Mouse (Mus musculus): ENCODE measurements around the gene Sh3d19.

Sh3d19 gene

DNA sequence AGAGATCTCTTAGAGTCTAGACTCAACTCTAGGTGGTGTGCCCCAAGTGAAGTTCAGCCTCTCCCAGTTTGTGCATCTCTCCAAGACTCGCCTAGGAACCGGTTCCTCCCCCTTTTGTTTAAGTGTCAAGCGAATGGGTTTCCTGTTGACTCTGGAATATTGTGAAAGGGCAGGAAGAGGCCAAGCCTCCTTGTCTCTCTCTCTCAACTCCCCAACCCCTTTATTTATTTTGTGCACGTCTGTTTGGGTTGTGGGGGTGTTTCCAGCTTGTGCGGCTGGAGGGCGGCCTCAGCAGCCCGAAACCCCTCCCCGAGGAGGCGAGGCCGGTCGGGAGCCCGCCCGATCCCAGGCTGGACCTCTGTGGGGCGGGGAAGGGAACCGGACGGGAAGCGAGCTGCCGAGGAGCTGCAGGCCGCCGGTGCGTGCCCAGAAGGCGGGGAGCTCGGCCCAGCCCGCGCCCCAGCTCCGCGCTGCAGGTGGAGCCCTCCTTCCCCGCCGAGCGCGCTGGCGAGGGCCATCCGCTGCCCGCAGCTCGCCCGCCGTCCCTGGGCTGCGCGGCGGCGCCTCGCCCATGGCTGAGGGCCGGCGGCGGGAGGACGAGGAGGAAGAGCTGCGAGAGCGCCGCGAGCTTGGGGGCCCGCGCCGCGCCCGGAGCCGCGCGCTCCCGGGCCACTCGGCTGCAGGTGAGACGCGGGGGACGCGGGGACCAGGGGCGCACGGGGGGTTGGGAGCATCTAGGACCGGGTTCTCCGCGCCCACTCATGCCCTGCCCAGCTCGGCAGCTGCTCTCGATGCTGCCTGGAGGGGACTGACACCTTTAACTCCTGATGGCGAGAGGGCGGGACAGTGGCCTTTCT, at the start of gene Sh3d19:
Gene Sh3d19, plus strand, starts transcription at position 368 of the 857 bp plus-strand sequence.
- DNase-seq, result peak; percentile 2

DNA sequence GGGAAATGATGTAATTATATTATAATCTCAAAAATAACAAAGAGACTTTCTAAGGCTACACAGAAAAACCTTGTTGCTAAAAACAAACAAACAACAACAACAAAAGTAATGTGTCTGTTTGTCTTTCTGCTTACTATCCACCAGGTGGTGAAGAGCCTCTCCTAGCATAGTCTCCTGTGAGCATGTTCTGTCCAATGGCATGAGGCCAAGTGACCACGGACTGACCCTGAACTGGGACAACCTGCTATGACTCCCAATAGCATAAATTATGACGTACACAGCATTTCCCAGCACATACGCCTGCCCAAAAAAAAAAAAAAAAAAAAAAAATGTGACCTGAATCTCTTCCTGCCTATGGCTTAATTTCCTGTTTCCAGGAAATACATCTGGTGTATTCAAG, 48.6 kb upstream of the Sh3d19 start:
- DNase-seq, result no peak

DNA sequence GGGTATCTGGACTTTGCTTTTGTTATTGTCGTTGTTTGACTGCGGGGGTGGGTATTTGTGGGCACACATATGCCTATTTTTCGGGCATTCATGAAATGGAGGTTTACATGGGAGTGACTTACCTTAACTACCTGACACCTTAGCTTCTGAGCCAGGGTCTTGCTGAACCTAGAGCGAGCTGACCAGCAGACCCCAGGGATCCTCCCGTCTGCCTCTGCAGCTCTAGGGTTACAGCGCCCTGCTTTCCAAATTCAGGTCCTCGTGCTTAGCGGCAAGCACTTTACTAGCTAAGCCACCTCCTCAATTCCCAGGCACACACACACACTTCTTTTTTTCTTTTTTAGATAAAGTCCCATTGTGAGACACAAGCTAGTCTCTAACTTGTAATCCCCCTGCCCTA, 47.6 kb upstream of the Sh3d19 start:
- no peak for DNase-seq

- DNase-seq, result peak; percentile 44
Measured at GRCm38 (mm10) chr3:85923954-85924945, 46.7 kb upstream of the Sh3d19 start.

DNA sequence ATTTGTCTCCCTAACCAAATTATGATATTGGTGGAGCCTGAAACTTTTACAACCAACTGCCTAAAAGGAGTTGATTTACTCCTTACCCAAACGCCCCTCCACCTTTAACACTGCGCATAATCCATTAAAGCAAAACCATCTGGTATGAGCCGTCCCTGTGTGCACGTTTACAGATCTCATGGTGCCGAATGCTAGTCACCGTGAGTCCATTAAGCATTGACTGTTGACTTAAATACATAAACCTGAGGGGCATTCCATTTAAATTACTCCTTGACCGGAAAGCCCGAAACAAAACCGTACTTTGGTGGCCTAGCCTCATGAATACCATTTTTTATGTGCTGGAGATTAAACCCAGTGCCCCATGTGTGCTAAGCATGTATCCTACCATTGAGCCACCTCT, 43.6 kb upstream of the Sh3d19 start:
- no peak for DNase-seq

DNA sequence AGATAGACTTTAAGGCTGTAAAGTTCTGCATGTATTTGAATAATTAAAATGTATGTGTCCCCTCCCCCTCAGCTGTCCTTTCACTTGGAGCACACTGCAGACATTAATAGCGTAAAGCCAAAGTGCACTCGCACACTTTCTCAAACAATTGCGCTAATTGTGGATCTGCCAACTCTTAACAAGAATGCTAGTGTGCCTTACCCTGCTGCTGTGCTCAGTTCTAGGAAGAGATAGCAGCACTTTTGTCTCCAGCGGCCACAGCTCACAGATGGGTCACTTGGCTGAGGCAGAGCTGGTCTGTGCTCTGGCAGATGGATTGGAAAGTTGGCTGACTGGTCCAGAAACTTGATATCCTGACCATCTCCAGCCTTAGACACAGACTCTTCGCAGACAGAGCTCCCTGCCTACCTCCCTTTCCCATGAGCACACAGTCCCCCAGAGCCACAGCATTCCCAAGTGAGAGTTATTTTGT, 42.7 kb upstream of the Sh3d19 start:
- no peak for DNase-seq

DNA sequence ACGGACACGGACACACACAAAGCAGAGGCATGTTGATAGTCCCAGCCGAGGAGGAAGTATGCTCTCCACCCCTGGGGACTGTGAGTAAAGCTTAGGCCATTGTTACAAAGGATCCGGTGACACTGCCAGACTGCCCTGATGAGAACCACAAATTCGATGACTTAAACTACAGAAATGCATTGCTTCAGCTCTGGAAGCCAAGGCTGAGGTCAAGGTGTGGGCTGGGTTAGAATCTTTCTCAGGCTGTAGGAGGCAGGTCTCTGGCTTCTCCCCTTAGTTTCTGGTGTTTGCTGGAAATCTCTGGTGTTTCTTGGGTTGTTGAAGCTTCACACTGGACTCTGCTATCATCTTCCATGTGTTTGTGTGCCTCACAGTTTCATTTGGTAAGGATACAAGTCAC, 41.2 kb upstream of the Sh3d19 start:
- DNase-seq, result no peak

DNA sequence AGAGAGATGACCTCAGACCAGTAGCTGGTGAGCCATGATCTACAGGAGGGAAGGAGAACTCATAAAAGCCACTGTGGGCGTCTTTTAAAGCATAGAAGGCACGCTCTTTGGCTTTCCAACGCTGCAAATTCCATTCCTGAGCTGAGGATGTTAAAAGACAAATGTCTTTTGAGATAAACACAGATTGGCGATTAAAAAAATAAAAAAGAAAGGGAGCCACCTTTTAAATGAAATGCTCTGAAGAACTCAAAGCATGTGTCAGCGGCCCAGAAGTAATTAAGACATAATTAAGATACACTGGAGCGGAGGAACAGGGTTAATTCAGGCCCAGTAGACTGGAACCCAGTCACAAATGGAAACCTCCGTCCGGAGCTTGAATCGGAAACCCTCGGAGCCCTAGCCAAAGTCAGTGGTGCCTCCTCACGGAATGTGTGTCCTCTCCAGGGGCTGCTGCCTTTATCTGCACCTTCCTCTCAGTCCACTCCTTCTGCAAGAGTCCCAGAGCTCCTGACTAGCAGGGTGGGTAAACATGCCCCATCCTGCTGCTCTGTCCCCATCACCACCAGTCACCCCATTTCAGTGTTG, 40.1 kb upstream of the Sh3d19 start:
- DNase-seq, result no peak

GRCm38 (mm10) chr3:85931859-85932258, 39.0 kb upstream of the Sh3d19 start:
- DNase-seq, result no peak

DNA sequence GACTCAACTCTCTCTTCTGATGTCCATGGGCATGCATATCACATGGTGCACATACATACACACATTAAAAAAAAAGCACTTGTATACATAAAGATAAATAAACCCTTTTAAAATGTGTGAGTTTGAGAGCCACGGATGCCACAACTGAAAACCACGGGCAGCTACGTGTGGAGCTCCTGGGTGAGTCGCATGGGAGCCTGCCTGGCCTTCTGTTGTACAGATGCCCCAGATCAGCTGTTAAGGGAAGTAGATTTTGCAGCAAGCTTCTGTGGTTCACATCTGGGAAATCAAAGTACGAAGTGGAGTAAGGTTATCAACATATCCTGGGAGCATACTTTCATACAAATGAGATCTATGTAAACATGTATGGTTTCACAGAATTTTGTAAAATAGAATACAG, 37.3 kb upstream of the Sh3d19 start:
- no peak for DNase-seq

GRCm38 (mm10) chr3:85950914-85951313, 20.0 kb upstream of the Sh3d19 start:
- no peak for DNase-seq

DNA sequence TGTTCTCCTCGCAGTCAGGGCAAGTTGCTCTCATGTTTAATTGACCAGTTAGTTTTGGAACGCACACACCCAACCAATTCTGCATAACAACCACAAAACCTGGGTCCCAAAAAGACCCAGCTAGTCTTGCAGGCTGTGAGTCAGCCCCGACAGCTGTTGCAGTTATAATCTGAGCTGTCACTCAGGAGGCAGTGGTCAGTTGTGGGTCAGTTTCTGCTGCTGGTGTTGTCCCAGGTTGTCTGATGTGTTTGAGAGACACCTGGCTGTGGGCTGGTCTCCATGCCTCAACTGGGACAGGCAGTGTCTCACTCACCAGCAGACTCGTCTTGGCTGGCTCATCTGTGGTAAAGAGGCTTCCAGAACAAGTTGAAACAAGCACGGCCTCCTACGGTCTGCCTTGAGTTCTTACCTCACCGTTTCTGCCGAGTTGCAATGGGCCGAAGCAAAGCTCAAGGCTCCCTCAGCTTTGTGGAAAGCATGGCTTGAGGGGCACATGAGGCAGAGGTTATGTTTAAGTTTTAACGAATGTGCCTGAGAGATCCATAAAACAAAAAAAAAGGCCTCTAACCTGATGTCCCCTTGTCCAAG, 18.1 kb upstream of the Sh3d19 start:
- no peak for DNase-seq

- DNase-seq, result no peak
Measured at GRCm38 (mm10) chr3:85955269-85955668, 15.6 kb upstream of the Sh3d19 start.

GRCm38 (mm10) chr3:85955704-85956103, 15.2 kb upstream of the Sh3d19 start:
- no peak for DNase-seq

DNA sequence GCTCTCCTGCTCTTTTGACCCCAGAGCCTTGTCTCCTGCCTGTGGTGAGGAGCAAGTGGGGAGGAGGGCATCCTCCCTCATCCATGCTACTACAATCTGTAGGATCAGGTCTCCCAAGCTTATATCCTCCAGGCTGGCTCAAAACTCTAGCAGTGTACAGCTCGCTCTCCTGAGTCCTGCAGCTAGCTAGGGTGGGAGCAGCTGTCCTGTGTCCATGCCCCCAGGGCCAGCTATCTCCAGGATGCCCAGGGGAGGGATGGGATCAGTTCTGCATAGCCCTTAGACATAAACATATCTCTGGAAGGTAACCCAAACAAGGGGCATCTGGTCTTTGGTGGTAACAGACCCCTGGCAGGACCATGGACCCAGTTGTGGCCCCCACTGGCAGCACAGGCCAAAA, 11.2 kb upstream of the Sh3d19 start:
- no peak for DNase-seq

- DNase-seq, result no peak
Measured at GRCm38 (mm10) chr3:85961134-85961533, 9.8 kb upstream of the Sh3d19 start.

GRCm38 (mm10) chr3:85965479-85965878, 5.4 kb upstream of the Sh3d19 start:
- no peak for DNase-seq

- no peak for DNase-seq
Measured at GRCm38 (mm10) chr3:85969040-85969439, 1.9 kb upstream of the Sh3d19 start.

- no peak for DNase-seq
Measured at GRCm38 (mm10) chr3:85971599-85971975, 678 bp downstream of the Sh3d19 start.

GRCm38 (mm10) chr3:85973376-85974140, 2.6 kb downstream of the Sh3d19 start:
- DNase-seq, result no peak

DNA sequence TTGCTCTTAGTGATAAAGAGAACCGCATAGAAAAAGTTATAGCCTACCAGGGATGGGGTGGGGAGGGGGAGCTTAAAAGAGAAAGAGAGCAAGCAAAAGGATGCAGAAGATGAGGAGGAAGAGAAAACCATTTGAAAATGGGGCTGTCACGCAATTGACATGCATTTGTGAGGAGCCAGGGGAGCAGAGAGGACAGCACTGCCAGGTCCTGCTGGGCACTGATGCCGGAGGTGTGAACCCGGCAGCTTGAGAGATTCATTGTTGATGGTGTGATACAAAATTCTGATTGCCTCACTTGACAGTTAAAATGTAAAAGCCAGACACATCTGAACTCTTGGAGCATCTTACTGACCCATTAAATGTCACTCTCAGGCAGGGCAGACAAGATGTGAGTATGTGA, 3.5 kb downstream of the Sh3d19 start:
- DNase-seq, result no peak

DNA sequence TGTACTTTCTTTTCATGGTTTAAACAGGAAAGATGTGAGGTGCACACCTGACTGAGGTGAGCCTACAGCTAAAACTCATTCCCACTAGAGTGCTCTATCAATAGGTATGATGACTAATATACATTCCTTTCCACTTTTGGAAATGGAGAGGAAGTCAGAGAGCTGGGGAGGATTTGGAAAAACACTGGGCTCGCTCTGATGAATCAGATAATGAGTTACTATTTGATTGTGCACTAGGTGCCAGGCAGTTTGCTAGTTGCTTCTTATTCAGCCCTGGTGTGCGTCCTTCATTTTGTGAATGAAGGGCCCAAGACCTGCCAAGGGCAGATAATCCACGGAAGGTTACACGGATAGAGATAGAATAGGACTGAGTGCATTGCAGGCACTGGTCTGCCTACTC, 9.1 kb downstream of the Sh3d19 start:
- no peak for DNase-seq

Measured in thymus, postnatal 25 days (tissue).